Mouse (Mus musculus): Measurements from ENCODE around the gene Fam160a1.
A peak's percentile ranks its signal among the peaks of the same experiment; 100 is the strongest.

The Fam160a1 gene

DNA sequence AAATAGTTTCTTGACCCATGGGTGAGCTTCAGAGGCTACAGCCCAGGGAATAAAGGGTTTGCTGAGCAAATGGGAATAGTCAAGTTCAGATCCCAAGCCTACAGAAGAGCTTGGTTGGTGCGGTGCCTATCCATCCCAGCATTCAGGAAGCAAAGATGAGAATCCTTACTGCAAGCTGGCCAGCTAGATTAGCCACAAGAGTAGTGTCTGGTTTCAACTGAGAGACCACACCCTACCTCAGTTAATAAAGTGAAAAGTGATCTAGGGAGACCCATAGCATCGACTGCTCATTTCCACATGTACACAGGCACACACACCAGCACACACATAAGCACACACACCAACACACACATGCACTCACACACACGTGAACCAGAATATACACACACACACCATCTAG lies 75.3 kb downstream of the Fam160a1 start:
- DNase-seq: no peak

DNA sequence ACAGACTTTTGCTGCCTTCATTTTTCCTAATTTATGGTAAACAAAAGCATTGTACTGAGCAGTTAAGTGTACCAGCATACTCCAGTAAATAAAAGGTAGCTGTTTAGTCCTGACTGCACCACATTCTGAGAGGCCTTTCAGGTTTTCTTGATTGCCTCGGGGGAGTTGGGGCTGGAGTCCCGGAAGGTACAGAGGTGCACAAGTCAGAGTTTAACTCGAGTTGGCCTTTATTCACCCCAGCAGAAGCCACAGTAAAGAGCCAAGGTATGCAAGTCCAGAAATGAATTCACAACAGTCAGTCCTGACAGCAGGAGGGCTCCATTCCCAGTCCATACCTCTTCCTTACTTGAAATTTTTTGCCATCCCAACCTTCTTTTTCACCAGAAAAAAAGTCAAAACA lies 78.5 kb downstream of the Fam160a1 start:
- no peak for DNase-seq

DNA sequence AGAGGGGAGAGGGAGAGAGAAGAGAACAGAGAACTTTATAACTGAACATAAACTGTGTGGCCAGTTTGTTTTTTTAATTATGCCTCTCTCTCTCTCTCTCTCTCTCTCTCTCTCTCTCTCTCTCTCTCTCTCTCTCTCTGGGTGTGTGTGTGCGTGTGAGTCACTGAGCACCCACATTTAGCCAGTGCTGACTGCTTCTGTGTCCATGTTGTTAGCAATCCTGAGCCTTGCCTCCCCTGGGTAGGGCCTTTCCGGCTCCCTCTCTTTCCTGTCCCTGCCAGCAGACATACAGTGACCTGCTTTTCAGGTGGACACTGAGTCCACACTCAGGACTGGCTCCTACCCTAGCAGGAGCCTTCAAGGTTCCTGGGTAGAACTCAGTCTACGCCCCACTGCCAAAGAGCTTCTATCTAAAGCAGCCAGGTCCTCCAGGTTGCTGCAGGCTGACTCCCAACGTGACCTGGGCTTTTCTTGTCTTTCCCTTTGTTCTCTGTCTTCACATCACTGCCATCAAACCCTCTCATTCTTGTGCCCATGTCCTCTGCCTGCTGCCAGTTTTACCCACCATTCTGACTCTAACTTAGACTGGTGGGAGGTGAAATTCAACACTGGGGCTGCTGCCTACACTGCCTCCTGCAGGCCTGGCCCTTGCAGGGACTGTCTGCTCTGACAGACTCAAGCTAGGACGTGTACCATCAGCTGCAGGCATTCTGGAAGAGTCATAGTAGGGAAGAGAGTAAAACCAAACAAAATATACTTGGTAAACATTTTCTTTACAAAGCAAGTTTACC lies 83.0 kb downstream of the Fam160a1 start:
- no peak for DNase-seq

DNA sequence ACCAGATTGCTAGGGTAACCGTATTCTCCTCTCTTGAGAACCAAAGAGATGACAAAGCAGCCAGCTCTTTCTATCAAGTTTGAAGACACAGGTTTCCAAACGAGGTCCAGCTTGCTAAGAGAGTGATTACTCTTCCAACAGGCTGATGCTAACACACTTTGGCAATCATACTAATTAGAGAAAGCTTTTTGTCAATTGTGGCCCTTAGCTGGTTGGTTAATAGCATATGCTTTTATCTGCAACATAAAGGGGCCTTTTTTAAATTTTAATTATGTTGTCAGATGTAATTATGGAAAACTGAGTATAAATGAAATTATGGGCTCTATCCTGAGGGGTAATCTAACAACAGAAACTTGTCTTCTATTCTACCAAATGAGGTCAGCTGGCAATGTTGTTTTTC lies 89.9 kb downstream of the Fam160a1 start:
- DNase-seq: no peak

DNA sequence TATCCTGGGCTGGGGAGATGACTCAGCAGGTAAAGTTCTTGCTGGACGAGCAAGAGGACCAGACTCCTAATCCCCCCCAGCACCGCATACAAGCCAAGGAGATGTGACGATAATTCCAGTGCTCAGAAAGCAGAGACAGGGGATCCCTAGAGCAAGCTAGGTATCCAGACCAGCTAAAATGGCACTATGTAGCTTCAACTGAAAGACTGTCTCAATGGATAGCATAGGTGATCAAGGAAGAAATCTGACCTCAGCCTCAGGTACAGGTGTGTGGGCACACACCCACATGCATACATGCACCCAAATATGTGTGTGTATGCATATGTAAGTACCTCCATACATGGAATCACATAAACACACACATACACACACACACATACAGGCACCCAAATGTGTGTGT lies 91.1 kb downstream of the Fam160a1 start:
- DNase-seq: no peak

DNA sequence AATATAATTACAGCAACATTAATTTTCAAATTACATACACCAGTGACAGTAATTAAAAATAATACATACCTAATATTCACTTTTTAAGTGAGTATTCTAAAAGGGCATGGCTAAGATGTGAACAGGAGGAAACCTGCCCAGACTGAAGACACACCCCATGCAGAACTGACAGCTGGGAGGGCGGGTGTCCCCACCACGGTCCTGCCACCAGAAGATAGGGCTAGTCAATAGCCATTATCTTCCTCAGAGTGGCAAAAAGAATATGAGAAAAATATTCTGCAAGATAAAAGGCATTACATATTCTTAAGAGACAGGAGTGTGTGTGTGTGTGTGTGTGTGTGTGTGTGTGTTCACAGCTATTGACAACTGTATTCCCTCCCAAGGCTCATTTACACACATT lies 92.0 kb downstream of the Fam160a1 start:
- DNase-seq: peak; percentile 12 to 18

DNA sequence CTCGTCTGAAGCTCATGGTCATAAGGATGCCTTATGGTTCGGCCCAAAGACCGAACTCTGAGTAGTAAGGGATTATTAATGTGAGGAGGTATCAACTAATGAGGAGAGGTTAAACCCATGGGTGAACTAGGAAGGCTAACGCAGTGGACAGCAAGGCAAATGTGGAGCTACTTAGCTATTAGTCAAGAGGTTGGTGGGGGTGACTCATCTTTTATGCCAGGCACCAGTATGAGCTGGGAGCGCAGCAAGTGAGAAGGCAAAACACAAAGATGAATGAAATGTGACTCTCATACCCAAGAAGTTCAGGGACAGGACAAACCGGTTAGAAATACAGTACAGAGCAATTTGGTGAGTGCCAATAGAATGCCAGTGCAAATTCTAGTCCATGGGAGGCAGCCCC lies 94.5 kb downstream of the Fam160a1 start:
- no peak for DNase-seq

DNA sequence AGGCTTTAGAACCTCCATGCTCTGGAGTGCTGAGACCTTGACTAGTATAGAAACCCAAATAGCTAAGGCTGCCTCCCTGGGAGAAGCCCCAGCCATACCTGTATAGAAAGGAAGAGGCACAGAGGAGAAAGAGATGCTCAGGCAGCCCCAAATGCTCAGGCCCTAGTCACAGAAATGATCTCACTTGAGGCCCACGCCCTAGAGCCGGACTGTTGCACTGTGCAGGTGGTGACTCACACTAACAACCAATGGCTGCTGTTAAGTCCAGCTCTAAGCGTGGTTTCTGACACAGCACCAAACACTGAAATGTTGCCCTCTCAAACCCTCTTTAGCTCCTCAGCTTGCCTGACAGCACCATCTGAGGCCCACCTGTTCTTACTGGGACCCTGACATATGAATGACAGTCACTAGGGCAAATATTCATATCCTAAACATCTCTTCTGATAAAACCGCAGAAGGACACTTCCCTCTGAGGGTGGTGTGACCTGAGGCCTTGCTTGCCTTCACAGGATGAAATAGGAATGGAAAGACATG lies 101.3 kb downstream of the Fam160a1 start:
- DNase-seq: no peak

DNA sequence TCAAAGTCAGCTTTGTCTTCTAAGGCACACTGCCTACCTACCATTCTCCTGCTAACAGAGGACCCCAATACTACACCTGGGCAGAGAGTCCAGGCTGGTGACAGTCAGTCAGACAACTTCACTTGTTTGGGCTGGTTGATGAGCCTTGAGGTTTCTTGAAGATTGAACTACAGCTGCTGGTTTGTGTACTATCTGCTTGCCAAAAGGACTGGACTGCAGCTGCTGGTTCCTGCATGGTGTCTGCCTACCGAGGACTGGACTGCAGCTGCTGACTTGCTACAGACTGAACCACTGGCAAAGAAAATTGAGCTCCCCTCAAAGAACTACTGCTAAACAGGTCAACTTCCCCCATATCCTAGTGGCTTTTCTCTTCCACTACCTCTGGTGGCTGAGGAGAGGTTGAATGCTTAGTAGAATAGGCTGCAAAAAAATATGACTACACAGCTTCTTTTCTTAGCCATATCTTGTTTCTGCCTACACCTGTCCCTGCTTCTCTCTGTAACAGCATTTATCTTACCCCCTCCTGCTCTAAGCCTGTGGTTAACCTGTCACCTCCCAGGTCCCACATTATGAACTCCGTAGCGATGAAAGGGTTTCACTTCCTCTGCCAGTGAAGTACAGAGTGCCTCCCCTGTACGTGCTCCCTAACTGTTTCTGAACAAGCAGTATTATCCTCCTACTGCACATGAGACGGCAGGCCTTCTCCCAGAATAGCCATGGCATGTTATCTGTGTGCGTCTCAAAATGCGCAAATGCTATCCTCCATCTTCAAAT lies 103.0 kb downstream of the Fam160a1 start:
- DNase-seq: no peak

DNA sequence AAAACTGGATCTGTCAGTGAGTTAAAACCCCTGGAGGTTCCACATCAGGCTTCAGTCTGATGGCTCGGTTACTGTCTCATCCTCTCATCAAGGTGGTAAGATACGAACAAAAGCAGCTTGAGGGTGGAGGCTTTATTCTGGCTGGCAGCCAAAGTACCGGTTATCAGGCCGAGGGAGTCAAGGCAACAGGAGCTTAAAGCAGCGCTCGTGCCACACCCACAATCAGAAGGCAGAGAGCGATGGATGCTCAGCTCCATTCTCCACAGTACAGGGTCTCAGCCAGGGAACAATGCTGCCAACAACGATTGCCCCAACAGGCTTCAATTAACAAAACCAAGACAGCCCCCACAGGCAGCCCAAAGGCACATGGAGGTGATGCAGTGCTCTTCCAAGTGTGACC lies 106.4 kb downstream of the Fam160a1 start:
- DNase-seq: peak in 1 of 2 experiments; percentile 15

DNA sequence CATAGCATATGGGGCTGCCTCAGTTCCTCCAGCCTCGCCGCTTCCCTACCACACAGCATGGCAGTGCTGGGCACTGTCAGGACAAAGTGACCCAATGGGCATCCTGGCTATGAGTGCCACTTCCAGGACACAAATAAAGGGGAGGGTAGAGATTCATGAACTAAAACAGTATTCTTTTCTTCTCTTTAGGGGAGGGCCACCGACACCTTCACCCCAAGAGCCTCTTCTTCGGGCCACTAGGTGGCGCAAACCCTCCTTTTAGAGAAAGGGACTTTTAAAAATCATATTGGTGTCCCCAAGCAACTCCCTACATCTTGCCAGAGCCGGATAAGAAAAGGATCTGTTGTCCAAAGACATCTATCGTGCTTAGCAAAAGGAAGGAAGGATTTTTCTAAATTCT lies 109.7 kb downstream of the Fam160a1 start:
- peak; percentile 25 to 59 for DNase-seq

DNA sequence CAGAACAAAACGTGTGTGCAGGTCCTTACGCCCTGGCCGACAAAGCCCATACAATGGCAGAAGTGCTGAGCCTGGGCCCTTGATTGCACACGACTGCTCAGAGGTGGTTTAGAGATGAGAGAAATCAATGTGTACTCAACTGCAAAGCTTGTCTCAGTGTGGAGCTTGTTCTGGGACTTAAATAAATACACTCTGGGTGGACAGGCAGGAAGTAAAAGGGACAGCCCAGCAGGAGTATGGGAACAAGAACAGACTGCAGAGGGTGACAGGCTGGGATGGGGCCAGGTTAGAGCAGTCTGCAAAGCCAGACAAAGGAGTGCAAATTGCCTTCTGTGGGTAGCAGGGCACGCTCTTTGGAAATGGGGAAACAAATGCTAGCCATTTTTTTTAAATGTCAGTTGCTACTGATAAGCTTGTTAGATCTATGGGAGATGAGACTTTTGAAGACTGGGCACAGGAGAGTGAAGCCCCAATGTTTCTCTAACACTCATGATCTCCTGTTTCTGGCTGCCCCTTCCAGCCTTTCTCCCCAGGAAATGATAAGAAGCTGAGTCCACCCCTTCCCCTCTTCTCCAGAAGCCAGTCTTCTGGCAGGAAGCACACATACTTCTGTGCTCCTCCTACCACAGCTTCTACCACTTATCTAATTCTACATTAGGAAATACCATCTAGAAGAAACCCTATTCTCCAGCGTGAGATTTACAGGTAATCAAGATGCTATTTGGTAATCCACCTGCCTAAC lies 113.8 kb downstream of the Fam160a1 start:
- DNase-seq: peak; percentile 43 to 61

DNA sequence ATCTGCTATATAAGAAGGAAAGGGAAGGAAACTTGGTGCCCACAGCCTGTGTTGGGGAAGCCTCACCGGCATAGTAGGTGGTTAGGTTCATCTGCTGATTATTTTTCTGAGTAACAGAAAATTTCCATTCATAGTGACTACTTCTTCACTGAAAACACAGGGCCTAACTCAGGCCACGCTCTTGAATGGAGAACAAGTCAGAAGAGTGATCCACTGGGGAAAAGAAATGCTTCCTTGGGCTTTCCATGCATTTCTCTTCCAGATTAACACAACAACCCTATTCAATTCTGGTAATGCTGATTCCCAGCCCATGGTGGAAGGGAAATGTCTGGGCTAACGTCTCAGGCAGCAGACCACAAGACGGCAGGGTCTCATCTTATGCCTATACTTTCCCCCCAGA lies 118.6 kb downstream of the Fam160a1 start:
- no peak for DNase-seq

DNA sequence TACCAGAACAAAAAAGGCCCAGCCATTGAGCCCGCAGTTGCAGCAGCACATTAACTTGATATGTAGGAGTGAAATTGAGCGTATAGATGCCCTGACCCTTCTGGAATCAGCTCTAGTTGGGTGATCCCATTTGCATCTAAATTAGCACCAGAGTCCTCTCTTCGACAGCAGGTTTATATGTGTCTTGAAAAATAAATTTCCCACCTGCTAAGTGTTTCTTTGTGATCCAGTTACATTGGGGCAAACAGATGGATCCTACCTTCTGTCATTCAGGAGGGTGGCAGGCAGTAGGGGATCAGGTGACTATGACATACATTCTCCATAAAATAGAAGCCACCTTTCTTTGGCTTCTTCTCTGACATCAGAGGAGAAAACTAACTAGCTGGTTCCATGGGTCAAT lies 122.0 kb downstream of the Fam160a1 start:
- peak in 1 of 2 experiments; percentile 38 for DNase-seq

DNA sequence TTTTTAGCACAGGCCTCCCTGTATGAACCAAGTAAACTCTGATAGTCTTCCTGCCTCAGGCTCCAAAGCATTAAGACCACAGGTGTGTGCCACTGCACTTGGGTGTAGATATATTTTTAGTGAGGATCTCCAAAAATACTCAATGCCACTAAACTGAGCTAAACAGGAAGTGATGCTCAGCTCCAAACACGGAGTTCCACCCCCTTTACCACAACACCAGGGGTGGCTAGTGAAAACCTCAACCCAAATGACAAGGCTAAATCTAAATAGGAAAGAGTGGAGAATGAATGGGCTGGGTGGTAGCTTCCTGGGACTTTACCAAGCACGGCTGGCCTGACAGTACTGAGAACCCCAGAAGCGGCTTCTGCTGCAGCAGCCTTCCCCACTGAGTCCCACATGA lies 124.1 kb downstream of the Fam160a1 start:
- DNase-seq: no peak

DNA sequence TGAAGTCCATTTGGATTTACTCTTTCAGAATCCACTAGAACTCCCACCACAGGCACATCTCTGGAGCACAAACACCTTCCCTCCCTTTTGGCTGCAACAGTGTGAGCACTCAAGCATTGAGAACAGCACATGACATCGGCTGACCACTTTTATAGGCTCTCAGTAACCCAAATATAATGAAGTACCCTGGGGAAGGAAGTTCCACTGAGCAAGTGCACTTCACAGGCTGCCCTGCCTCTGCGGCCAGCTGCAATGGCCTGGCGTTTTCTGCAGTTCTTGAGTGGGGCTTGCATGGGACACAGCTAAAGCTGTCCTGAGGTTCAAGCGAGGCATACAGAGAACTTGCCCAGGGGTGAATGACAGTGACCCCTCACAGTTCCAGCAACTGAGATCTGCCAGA lies 126.0 kb downstream of the Fam160a1 start:
- no peak for DNase-seq

DNA sequence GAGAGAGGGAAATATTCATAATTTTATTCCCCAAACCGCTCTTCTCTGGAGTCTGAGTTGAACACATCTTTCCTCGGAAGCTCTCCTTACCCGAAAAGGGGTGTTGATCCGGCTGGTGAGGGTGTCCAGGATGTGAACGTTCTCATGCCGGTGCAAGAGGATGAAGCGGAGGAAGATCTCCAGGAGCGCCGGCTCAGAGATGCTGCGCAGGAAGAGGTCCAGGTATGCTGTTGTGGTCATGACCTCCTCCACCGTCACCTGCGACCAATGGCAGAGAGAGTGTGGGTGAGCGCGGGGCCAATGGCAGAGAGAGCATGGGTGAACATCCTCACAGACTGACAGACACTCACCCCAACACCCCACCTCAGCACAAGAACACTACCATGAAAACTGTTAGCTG lies 128.8 kb downstream of the Fam160a1 start:
- DNase-seq: no peak

DNA sequence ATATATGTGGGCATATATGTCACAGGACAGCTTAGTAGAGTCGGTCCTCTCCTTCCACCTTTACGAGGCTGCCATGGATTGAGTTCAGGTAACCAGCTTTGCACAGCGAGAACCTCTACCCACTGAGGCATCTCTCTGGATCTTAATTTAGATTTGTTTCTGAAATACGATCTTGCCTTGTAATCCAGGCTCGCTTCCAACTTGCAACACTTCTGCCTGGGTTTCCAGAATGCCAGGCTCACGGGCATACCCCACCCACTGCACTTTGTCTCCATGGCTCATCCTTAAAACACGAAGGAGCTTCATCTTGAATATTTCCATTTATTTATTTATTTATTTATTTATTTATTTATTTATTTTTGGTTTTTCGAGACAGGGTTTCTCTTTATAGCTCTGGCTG lies 131.8 kb downstream of the Fam160a1 start:
- DNase-seq: no peak

DNA sequence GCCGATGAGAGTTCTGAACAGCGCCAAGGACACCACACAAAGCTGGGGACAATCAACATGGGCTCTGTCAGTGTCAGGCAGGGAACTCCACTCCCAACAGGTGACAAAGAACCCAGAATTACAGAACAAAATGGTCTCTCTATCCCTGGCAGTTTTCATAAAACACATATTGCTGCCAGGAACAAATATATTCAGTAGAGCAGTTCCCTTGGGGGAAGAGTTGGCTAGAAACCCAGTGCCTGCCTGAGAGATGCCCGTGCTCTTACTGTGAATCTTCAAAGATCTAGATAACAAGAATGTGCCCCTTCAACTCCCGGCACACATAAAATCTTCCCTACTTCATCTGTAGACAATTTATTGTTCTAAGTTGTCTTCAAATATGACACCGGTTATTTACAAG lies 133.5 kb downstream of the Fam160a1 start:
- DNase-seq: no peak

DNA sequence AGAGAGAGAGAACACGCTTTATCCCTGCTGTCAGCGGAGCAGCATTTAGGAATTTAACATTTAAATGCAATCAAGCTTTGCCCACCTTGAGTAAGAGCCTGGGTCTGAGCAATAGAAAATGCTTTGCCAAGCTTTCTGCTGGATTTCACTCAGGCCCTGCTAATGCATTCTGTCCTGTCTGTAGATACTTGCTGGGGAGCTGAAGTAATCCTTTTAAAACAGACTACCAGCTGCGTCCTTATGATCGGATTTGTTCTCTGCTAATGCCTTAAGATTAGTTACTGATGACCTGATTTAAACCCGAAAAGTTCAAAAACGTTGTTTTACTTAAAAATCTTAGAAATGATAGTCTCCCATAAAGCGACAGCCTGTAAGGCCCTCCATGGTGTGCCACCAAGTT lies 136.0 kb downstream of the Fam160a1 start:
- no peak for DNase-seq

DNA sequence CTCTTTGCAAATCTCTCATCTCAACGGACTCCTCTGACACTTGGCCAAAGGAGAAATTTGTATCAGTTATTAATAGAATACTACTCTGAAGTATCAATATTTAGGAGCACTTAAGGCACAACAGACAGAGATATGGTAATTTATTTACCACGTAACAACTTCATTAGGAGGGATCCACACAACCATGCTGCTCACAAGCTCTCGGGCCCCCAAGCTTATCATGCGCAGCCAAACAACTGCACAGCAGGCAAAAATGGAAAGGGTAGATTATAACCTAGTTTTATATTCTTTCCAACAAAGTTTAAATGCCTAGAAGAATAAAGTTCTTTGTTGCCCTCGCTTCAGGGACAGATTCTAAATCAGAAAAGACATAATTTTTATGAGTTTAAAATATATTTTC lies 137.1 kb downstream of the Fam160a1 start:
- DNase-seq: no peak

DNA sequence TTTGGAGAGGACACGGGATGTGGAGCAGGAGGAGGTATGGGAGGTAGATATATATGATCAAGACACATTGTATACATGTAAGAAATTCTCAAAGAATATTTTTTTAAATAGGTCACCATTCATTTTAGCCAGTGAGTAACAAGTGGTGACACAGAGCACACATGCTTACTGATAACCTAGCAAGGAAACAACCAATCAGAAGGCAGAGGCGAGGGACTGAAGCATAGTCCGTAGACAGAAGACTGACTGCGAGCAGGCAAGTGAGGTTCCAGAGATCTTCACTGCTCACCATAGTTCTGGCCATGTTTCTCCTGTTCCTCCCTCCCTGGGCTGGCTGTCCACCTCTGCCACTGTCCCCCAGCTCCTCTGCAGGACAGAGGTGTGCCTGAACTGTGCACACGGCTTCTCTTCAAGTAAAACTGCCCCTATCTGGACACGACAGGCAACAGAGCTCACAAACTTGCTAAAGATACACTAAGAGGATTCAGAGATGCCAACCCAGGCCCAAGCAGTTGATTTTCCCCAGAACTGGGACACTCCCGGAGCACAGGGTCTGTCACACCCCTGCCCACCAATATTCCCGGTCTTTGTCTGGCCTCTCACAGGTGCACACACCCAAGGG lies 137.7 kb downstream of the Fam160a1 start:
- no peak for DNase-seq

DNA sequence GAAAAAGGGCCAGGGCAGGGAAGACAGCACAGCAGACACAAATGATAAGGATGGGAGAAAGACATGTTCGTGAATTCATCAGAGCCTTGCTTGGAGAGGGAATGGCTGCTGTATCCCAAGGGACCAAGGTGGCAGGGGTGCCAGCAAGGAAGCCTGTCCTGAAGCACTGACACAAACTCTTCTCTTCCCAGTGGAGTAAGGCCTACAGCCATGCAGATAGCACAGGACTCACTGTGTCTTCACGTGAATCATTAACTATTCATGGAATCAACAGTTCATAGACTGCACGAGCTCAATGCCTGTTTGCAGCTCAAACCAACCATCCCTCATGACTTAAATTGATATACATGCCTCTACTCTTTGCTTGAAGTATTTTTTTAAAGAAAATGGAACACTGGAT lies 139.1 kb downstream of the Fam160a1 start:
- DNase-seq: no peak

All from cerebellum, postnatal 25 days (tissue).